Mouse (Mus musculus) intestine, embryonic 16.5 days (tissue): Measurements from ENCODE around the gene Lsr. TPM values are rescaled to one million over a fixed set of nuclear protein-coding genes. Genes with fewer than 3 reads are reported as not detected.
"Not testable (repeated sequence)": the region's sequence is repeated elsewhere in the genome, so short reads cannot be mapped to it uniquely, and the experiment has no call there.

Experiments
- ATAC-seq: fragments of 200-750 bp; cut with Nextera tagmentation; 2 replicates; pipeline ENCODE4 v1.8.0; 2017; ENCODE audit warnings: moderate TSS enrichment, moderate library complexity
- H3K27ac ChIP-seq: fragments of 300-500 bp; sonication (generic); 2 replicates; pipeline ENCODE4 v1.5.1; 2014; ENCODE audit warnings: mild to moderate bottlenecking, low read length
- H3K27me3 ChIP-seq: fragments of 300-500 bp; sonication (generic); replicated peaks from 2 replicates; pipeline ENCODE4 v1.6.1; 2014; ENCODE audit warnings: low read length, control low read depth, mixed read lengths; ENCODE audit not compliant: control insufficient read depth, insufficient read depth
- H3K36me3 ChIP-seq: fragments of 300-500 bp; sonication (generic); 2 replicates; pipeline ENCODE4 v1.6.1; 2014; ENCODE audit warnings: low read length, control low read depth; ENCODE audit not compliant: control insufficient read depth, insufficient read depth
- H3K4me1 ChIP-seq: fragments of 300-500 bp; sonication (generic); 2 replicates; pipeline ENCODE4 v1.6.1; 2014; ENCODE audit warnings: low read length, control low read depth, mixed read lengths; ENCODE audit not compliant: control insufficient read depth, insufficient read depth
- H3K4me2 ChIP-seq: fragments of 300-500 bp; sonication (generic); 2 replicates; pipeline ENCODE4 v1.6.1; 2014; ENCODE audit warnings: low read depth, low read length, control low read depth
- H3K4me3 ChIP-seq: fragments of 300-500 bp; sonication (generic); 2 replicates; pipeline ENCODE4 v1.5.1; 2014; ENCODE audit warnings: mild to moderate bottlenecking, low read length
- H3K9ac ChIP-seq: fragments of 300-500 bp; sonication (generic); 2 replicates; pipeline ENCODE4 v1.6.1; 2014; ENCODE audit warnings: low read depth, low read length
- H3K9me3 ChIP-seq: fragments of 300-500 bp; sonication (generic); 2 replicates; pipeline ENCODE4 v1.6.1; 2016; ENCODE audit warnings: low read length, control low read depth; ENCODE audit not compliant: control insufficient read depth
- WGBS: fragments of 180-500 bp; shearing (Covaris S2); extraction: QIAGEN DNeasy Blood & Tissue Kit; methylation state at CpG from one replicate; pipeline ENCODE4 v1.1.7; 2014; 5-methylcytosine and 5-hydroxymethylcytosine counted together
- polyA plus RNA-seq: library from polyadenylated mRNA; unstranded; fragments of >200 nt; fragmentation: Nextera tagmentation; extraction: Ambion mirVana; gene quantifications from 2 replicates; pipeline ENCODE4 v1.2.1, GENCODE M21; 2015

Gene Lsr
- polyA plus RNA-seq, 1 experiment from 2014 or later: 164 TPM

DNA sequence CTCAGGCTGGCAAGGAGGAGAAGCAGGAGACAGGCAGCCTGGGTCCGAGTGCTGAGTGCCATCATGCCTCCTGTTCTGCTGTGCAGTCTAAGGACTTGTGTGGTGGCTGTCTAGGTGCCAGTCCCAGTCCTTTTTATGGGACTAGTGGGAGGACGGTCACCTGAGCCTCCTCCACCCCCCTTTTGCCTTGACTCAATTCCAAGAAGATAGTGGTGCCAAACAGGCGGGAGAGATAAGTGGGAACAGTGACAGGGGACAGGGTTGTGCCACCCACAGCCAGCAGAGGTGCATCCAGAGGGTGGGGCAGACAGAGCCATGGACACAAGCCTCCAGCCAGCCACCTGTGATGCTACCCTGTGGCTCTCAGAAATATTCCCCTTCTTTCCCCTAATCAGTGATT, 49.2 kb downstream of the Lsr start:
- ATAC-seq: no peak
- Histone ChIP-seq H3K27ac (no peak overlapping the region), H3K4me1 (no peaks in the 10 kb centered on the region), H3K9me3 (no peaks in the 10 kb centered on the region), H3K4me2 (no peak overlapping the region), H3K9ac (no peak overlapping the region), H3K4me3 (no peak overlapping the region), H3K36me3 (no peaks in the 10 kb centered on the region), H3K27me3 (no peaks in the 10 kb centered on the region)
- WGBS: 59% methylated on average over 3 of the region's 3 CpGs

GRCm38 (mm10) chr7:30922490-30922889, 50.8 kb downstream of the Lsr start:
- WGBS: 36% methylated on average over 3 of the region's 3 CpGs
- not testable (repeated sequence) for H3K4me2 ChIP-seq, H3K9ac ChIP-seq, H3K27ac ChIP-seq, ATAC-seq, H3K27me3 ChIP-seq, H3K9me3 ChIP-seq, H3K36me3 ChIP-seq, H3K4me1 ChIP-seq, H3K4me3 ChIP-seq

- no peaks in the 10 kb centered on the region for H3K27me3 ChIP-seq
- H3K36me3 ChIP-seq: no peaks in the 10 kb centered on the region
- no peak overlapping the region for H3K9ac ChIP-seq
- ATAC-seq: 0 out of 2 replicates have a peak, but pooled peaks have one; percentile 28
- no peak overlapping the region for H3K27ac ChIP-seq
- WGBS: 63% methylated on average over 3 of the region's 3 CpGs
- no peaks in the 10 kb centered on the region for H3K4me1 ChIP-seq
- H3K9me3 ChIP-seq: no peaks in the 10 kb centered on the region
- H3K4me3 ChIP-seq: no peak overlapping the region
- no peak overlapping the region for H3K4me2 ChIP-seq
These were observed 53.0 kb downstream of the Lsr start for GRCm38 (mm10) chr7:30920217-30920616.

DNA sequence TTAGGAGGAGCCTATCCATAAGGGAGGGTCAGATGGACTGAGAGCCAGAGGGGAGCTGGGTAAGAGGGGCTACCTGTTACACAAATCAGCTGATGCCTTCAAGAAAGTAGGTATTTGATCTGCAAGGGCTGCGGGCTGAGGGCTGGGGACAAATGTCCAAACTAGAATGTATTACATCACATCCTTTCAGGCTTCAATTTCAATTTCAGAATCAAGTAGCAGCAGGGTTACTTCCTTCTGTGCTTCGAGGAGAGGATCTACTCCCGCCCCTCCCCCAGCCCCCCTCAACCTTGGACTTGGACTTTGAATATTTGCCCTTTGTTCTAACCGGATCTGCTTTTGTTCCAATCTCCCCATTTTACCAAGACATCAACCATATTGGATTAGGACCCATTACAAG, 56.0 kb downstream of the Lsr start:
- Histone ChIP-seq H3K36me3 (no peaks in the 10 kb centered on the region), H3K4me2 (no peak overlapping the region), H3K4me3 (no peak overlapping the region), H3K27ac (no peak overlapping the region), H3K27me3 (no peaks in the 10 kb centered on the region), H3K4me1 (no peaks in the 10 kb centered on the region), H3K9ac (no peak overlapping the region), H3K9me3 (no peaks in the 10 kb centered on the region)
- no peak for ATAC-seq
- WGBS: 48% methylated on average over 4 of the region's 4 CpGs

DNA sequence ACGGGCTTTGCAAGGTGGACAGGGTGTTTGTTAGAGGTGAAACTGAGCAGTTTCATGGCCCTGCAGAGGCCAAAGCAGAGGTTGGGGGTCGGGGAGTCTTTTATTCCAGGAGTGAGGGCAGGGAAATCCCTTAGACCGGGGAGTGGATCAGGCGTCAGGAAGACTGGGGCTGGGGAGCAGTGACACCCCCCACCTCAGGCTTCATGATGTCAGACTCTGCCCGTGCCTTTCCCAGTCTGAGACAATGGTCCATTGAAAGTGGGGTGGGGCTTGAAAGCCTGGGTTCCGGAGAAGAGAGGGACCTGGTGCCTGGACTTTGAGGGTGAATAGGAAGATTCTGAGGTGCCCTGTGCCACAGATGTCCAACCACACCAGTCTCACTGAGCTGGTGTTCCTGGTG, 56.6 kb downstream of the Lsr start:
- WGBS: 30% methylated on average over 6 of the region's 6 CpGs

GRCm38 (mm10) chr7:30914732-30915131, 58.5 kb downstream of the Lsr start, which contains the start of gene Mag:
Gene Mag (minus strand): TSS chr7:30914873.
- Histone ChIP-seq H3K4me1 (no peaks in the 10 kb centered on the region), H3K9ac (no peak within 1 kb of the TSS), H3K4me3 (no peak within 1 kb of the TSS), H3K9me3 (no peaks in the 10 kb centered on the region), H3K36me3 (no peaks in the 10 kb centered on the region), H3K4me2 (no peak within 1 kb of the TSS), H3K27me3 (no peaks in the 10 kb centered on the region), H3K27ac (no peak within 1 kb of the TSS)
- WGBS: 64% methylated on average over 8 of the region's 8 CpGs
- no peak for ATAC-seq

More for the DNA sequence above, 56.6 kb downstream of the Lsr start:
- H3K4me1 ChIP-seq: no peaks in the 10 kb centered on the region
- ATAC-seq: no peak
- no peak overlapping the region for H3K4me2 ChIP-seq
- H3K27me3 ChIP-seq: no peaks in the 10 kb centered on the region
- no peak overlapping the region for H3K9ac ChIP-seq
- no peaks in the 10 kb centered on the region for H3K9me3 ChIP-seq
- H3K4me3 ChIP-seq: no peak overlapping the region
- no peak overlapping the region for H3K27ac ChIP-seq
- no peaks in the 10 kb centered on the region for H3K36me3 ChIP-seq

- Histone ChIP-seq H3K27me3 (no peaks in the 10 kb centered on the region), H3K27ac (no peak overlapping the region), H3K4me1 (peaks cover 5% of the 10 kb centered on the region; the same call in 1 of the 2 replicates), H3K9me3 (no peaks in the 10 kb centered on the region), H3K4me2 (no peak overlapping the region), H3K4me3 (no peak overlapping the region), H3K9ac (no peak overlapping the region), H3K36me3 (no peaks in the 10 kb centered on the region)
- 66% methylated on average over 6 of the region's 6 CpGs for WGBS
- peak; percentile 51; the same call in 1 of the 2 replicates for ATAC-seq
These were observed 63.5 kb downstream of the Lsr start for GRCm38 (mm10) chr7:30909773-30910172.

DNA sequence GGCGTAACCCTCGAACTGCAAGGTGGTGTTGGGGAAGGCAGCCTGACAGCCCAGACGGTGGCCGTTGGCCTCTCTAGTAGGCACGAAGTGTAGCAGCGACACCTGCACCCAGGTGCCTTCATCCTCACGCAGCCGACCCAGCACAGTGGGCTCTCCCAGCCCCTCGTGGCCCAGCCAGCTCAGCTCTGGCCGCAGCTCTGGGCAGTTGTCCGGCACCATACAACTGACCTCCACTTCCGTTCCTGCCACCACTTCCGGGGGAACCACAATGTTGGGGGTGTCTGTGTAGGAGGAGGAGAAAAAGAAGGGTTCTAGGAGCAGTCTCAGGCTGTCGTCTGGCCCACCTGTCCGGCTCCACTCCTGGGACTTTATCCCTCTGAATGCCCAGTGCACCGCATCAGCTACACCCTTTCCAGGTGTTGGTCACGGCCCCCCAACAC, 64.3 kb downstream of the Lsr start:
- Histone ChIP-seq H3K9ac (peak overlapping the region; percentile 37; the same call in 1 of the 2 replicates), H3K4me1 (peaks cover 5% of the 10 kb centered on the region; the same call in 1 of the 2 replicates), H3K27ac (no peak overlapping the region), H3K36me3 (no peaks in the 10 kb centered on the region), H3K4me3 (peak overlapping the region; percentile 26), H3K27me3 (no peaks in the 10 kb centered on the region), H3K4me2 (peak overlapping the region; percentile 64), H3K9me3 (no peaks in the 10 kb centered on the region)
- peak; percentile 48 for ATAC-seq
- 26% methylated on average over 17 of the region's 17 CpGs for WGBS

- 3% methylated on average over 23 of the region's 26 CpGs for WGBS
- peak; percentile 61 for ATAC-seq
- Histone ChIP-seq H3K4me3 (peak overlapping the region; percentile 26), H3K36me3 (no peaks in the 10 kb centered on the region), H3K27ac (no peak overlapping the region), H3K9me3 (no peaks in the 10 kb centered on the region), H3K4me2 (peak overlapping the region; percentile 64), H3K27me3 (no peaks in the 10 kb centered on the region), H3K9ac (peak overlapping the region; percentile 37; the same call in 1 of the 2 replicates), H3K4me1 (peaks cover 5% of the 10 kb centered on the region; the same call in 1 of the 2 replicates)
These were observed 64.8 kb downstream of the Lsr start for GRCm38 (mm10) chr7:30908277-30908991.
